18 mouse cellular contexts compared by ENCODE assay signal in genomic region chr5:140622978-140623670, GRCm38 (mm10). TPM values are rescaled to one million over a fixed set of nuclear protein-coding genes. Genes with fewer than 3 reads are reported as not detected.
"Had no signal": no experiment of that assay in that cellular context is flagged by ENCODE, and none has a peak within 500 bp of the region (broad histone marks: within the 10 kb centered on the region; RNA-seq: fewer than 3 reads in every experiment).

No protein-coding gene starts in this region.

- H3K4me3 ChIP-seq: limb, embryonic 13.5 days; midbrain, embryonic 13.5 days; myocyte; neural tube, embryonic 12.5 days had no signal

- H3K27ac ChIP-seq: kidney, postnatal 0 days; limb, embryonic 13.5 days; liver, embryonic 14.5 days; neural tube, embryonic 12.5 days had no signal

- DNase-seq: kidney, adult 9 months; kidney, postnatal 36 days; layer of hippocampus, postnatal 36 days; lung, adult 18-20 months; spleen, adult 18-20 months; thymus, adult 18-20 months; thymus, postnatal 36 days had no signal

- H3K27me3 ChIP-seq: limb, embryonic 13.5 days; midbrain, embryonic 13.5 days; neural tube, embryonic 12.5 days had no signal

RNA-seq across cellular contexts. Expression of gene Grifin, which starts 58.3 kb away (rescaled TPM):
- total RNA-seq: layer of hippocampus, adult 18-20 months; liver, adult 2 months; megakaryocyte-erythroid progenitor cell, adult 5-6 weeks; neutrophil, adult 5-6 weeks had no signal
- polyA plus RNA-seq: kidney, postnatal 0 days; limb, embryonic 13.5 days; liver, adult 2 months; lung, embryonic 16.5 days; midbrain, embryonic 13.5 days; myocyte; neural tube, embryonic 12.5 days had no signal
